7 mouse cellular contexts compared by ENCODE assay signal in the genomic region with DNA sequence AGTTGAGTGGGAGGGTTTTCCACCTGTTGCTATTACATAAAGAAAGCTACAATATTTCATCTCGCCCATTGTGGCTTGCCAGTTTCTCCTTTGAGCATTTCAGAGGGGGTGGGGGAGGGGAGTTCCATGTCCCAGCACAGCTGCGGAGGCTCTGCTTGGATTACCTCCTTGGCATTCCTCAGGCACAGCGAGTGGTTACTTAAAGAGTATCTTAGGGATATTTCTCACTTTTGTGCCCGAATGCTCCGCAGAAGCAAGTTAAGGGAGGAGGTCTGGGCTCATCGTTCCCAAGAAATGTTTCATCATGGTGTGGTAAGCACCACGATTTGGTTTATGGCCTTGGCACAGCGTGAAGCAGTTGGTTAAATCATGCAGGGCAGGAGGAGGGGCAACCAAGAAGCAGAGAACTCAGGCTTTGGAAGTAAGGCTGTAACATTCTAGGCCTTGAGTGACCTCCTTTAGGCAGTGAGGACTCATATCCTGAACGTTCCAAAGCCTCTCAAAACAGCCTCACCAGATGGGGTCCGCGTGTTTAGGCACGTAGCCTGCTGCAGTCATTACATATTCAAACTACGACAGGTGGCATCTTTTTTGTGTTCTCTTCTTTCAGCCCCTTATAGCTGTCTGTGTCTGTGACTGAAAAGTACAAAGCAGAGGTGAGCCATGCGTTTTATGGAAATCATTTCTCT. TPM values are rescaled to one million over a fixed set of nuclear protein-coding genes. Genes with fewer than 3 reads are reported as not detected.
A peak's percentile ranks its signal among the peaks of the same experiment; 100 is the strongest.
DNase-seq lines count a peak whose midpoint lies in the region; ATAC-seq lines count a peak whose summit lies in the region.

No protein-coding gene starts in this region.

- H3K4me1 ChIP-seq in midbrain, embryonic 11.5 days (ENCODE audit: control insufficient read depth, insufficient read depth, low read length) = peaks cover 4% of the 10 kb centered on the region; the same call in 1 of the 2 replicates
- peaks cover 5% of the 10 kb centered on the region; the same call in 1 of the 2 replicates for H3K4me1 ChIP-seq in midbrain, embryonic 15.5 days
- peaks cover 9% of the 10 kb centered on the region for H3K4me1 ChIP-seq in neural tube, embryonic 12.5 days

- no peak overlapping the region for H3K9ac ChIP-seq in midbrain, embryonic 11.5 days (ENCODE audit: low read length)
- no peak overlapping the region for H3K9ac ChIP-seq in midbrain, embryonic 15.5 days
- H3K9ac ChIP-seq in neural tube, embryonic 12.5 days = no peak overlapping the region

- H3K4me2 ChIP-seq in midbrain, embryonic 11.5 days = no peak overlapping the region
- no peak overlapping the region for H3K4me2 ChIP-seq in midbrain, embryonic 15.5 days
- peak overlapping the region; percentile 33 for H3K4me2 ChIP-seq in neural tube, embryonic 12.5 days (replicated peaks)

- no peak overlapping the region for H3K4me3 ChIP-seq in midbrain, embryonic 11.5 days (ENCODE audit: low read depth, low read length)
- H3K4me3 ChIP-seq in midbrain, embryonic 15.5 days = no peak overlapping the region
- no peak overlapping the region for H3K4me3 ChIP-seq in neural tube, embryonic 12.5 days

- ATAC-seq in midbrain, embryonic 11.5 days (ENCODE audit: low FRiP score) = no peak
- ATAC-seq in midbrain, embryonic 15.5 days (replicated peaks) = no peak
- 0 out of 2 replicates have a peak, but pooled peaks have one; percentile 41 for ATAC-seq in neural tube, embryonic 12.5 days (ENCODE audit: low FRiP score, low read depth)

- peak; percentile 87 for DNase-seq in midbrain, embryonic 11.5 days (ENCODE audit: low spot score, missing footprints)
- DNase-seq in embryo, embryonic 11 days = peak; percentile 69
- peak; percentile 58 for DNase-seq in gonadal fat pad, adult 2 months (ENCODE audit: low read depth)
- DNase-seq in T-cell, adult 2 months (ENCODE audit: low spot score) = no peak
- DNase-seq in frontal cortex, postnatal 36 days (ENCODE audit: low spot score in 2 of 2) = no peak

- H3K27me3 ChIP-seq in midbrain, embryonic 11.5 days (ENCODE audit: control insufficient read depth, insufficient read depth, low read length) = no peaks in the 10 kb centered on the region
- H3K27me3 ChIP-seq in midbrain, embryonic 15.5 days (replicated peaks) = no peaks in the 10 kb centered on the region
- no peaks in the 10 kb centered on the region for H3K27me3 ChIP-seq in neural tube, embryonic 12.5 days (replicated peaks)

- no peaks in the 10 kb centered on the region for H3K9me3 ChIP-seq in midbrain, embryonic 11.5 days (ENCODE audit: control insufficient read depth, low read length)
- no peaks in the 10 kb centered on the region for H3K9me3 ChIP-seq in midbrain, embryonic 15.5 days
- 0 out of 2 replicates have a peak, but pooled peaks cover 7% of the 10 kb centered on the region for H3K9me3 ChIP-seq in neural tube, embryonic 12.5 days

- 23% methylated on average over 14 of the region's 14 CpGs for WGBS in midbrain, embryonic 11.5 days
- WGBS in midbrain, embryonic 15.5 days = 18% methylated on average over 14 of the region's 14 CpGs
- WGBS in neural tube, embryonic 12.5 days = 10% methylated on average over 14 of the region's 14 CpGs

- H3K27ac ChIP-seq in midbrain, embryonic 11.5 days (ENCODE audit: low read depth, low read length) = no peak overlapping the region
- no peak overlapping the region for H3K27ac ChIP-seq in midbrain, embryonic 15.5 days
- H3K27ac ChIP-seq in neural tube, embryonic 12.5 days = no peak overlapping the region

- H3K36me3 ChIP-seq in midbrain, embryonic 11.5 days (ENCODE audit: control insufficient read depth, insufficient read depth, low read length) = no peaks in the 10 kb centered on the region
- no peaks in the 10 kb centered on the region for H3K36me3 ChIP-seq in midbrain, embryonic 15.5 days (replicated peaks)
- no peaks in the 10 kb centered on the region for H3K36me3 ChIP-seq in neural tube, embryonic 12.5 days

RNA-seq across cellular contexts. Expression of gene Mylip, which starts 43.9 kb away (rescaled TPM):
- 3.9 and 4.3 TPM in 2 replicates for polyA plus RNA-seq in midbrain, embryonic 11.5 days (2014; fragmentation: Nextera tagmentation; extraction: Ambion mirVana)
- polyA plus RNA-seq in midbrain, embryonic 15.5 days (2015; fragmentation: Nextera tagmentation; extraction: Ambion mirVana) = 6.5 and 6.7 TPM in 2 replicates
- 34.0 and 36.1 TPM in 2 replicates for polyA plus RNA-seq in gonadal fat pad, adult 2 months (2012; rRNA removed)
- polyA plus RNA-seq in neural tube, embryonic 12.5 days (2016; fragmentation: Nextera tagmentation; extraction: Ambion mirVana) = 9.6 and 11.6 TPM in 2 replicates

Comparison
In these comparisons a context has a peak if more than half of its experiments do, and no peak if none do; other contexts are left out.
1. DNase-seq: peak in midbrain, embryonic 11.5 days (single experiment), embryo, embryonic 11 days (single experiment) and gonadal fat pad, adult 2 months (single experiment); none in T-cell, adult 2 months (single experiment) and frontal cortex, postnatal 36 days (0 of 2).